Mouse (Mus musculus): ENCODE measurements around the gene Wipf1.

DNA sequence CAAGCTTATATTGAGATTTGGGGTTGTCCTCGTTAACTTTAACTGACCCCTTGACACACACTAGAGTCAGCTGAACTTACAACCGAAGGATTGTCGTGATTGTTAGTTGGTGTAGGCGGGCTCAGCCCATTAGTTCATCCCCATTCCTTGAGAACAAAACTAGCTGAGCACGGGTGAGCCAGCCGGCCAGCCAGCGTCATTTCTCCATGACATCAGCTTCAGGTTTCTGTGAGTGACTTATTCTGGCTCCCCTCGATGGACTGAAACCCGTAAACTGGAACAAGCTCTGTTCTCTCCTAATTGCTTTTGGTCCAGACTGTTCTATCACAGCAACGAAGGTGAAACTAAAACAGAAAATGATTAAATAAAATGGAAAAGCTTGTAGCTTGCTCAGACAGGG is 5.2 kb upstream of the Wipf1 start:
- TF ChIP-seq CTCF (IDR thresholded peaks at IDR 0.05; ENCODE audit: borderline replicate concordance, control insufficient read depth, extremely low read depth, insufficient read depth, low read length, poor library complexity) (no peak), POLR2A (IDR thresholded peaks at IDR 0.05; ENCODE audit: control insufficient read depth, extremely low read depth, insufficient read depth, low read length, poor library complexity) (no peak)
